Mouse (Mus musculus) small intestine, adult 2 months (tissue): ENCODE measurements at regions not wholly inside any gene's neighbourhood (a gene's known extent, or its start where the extent isn't known, plus 50 kb on each side); places are given as distances from the start of the nearest gene placed in this dataset.
A peak's percentile ranks its signal among the peaks of the same experiment; 100 is the strongest.

Source experiments
- H3K27ac ChIP-seq: fragments of 200-500 bp; 2 replicates; pipeline ENCODE4 v1.5.1; 2012; ENCODE audit warnings: low read depth, low read length, control low read depth, inconsistent platforms; ENCODE audit not compliant: insufficient read depth
- H3K27me3 ChIP-seq: fragments of 200-500 bp; 2 replicates; pipeline ENCODE4 v1.6.1; 2012; ENCODE audit warnings: mild to moderate bottlenecking, moderate library complexity, low read length, inconsistent platforms; ENCODE audit not compliant: control insufficient read depth, insufficient read depth
- H3K36me3 ChIP-seq: fragments of 200-500 bp; 2 replicates; pipeline ENCODE4 v1.6.1; 2012; ENCODE audit warnings: mild to moderate bottlenecking, low read length, control low read depth, inconsistent platforms; ENCODE audit not compliant: control insufficient read depth, insufficient read depth
- H3K4me1 ChIP-seq: fragments of 200-500 bp; 2 replicates; pipeline ENCODE4 v1.6.1; 2012; ENCODE audit warnings: low read length, inconsistent platforms, mixed read lengths; ENCODE audit not compliant: control insufficient read depth, insufficient read depth, insufficient read length
- H3K4me3 ChIP-seq: fragments of 200-500 bp; 2 replicates; pipeline ENCODE4 v1.5.1; 2012; ENCODE audit warnings: low read depth, mild to moderate bottlenecking, control low read depth, inconsistent platforms, low read length, moderate library complexity
- CTCF ChIP-seq: fragments of 200-500 bp; IDR thresholded peaks from 2 replicates; pipeline ENCODE4 v1.5.1; 2012; ENCODE audit warnings: low read depth, mild to moderate bottlenecking, control low read depth, inconsistent platforms, low read length, moderate library complexity, mixed read lengths; ENCODE audit not compliant: insufficient replicate concordance, insufficient read length; ENCODE audit errors: extremely low read depth
- POLR2A ChIP-seq: fragments of 200-500 bp; IDR thresholded peaks from 2 replicates; pipeline ENCODE4 v1.6.1; 2012; ENCODE audit warnings: low read depth, mild to moderate bottlenecking, control low read depth, inconsistent platforms, low read length, moderate library complexity
- WGBS: fragments of 180-500 bp; shearing (Covaris S2); methylation state at CpG from one replicate; pipeline ENCODE4 v1.1.7; 2018; 5-methylcytosine and 5-hydroxymethylcytosine counted together

DNA sequence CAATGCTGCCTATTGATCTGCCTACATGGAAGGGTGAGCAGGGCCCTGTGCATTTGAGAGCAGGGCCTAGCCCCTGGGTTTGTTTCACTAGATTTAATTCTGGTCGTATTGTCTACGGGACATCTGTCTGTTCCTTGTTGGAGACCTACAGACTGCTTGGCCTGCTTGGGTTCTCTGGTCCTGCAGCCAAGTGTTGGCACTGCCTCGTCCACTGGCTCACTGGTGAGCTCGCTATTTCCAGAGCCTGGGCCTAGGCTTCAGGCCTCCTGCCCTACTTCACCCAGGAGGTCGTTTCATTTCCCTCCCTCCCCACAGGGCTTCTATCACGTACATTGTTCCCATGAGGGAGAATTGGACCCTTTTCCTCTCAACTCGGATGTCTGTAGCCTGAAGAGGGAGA, 62.2 kb upstream of the Blcap start:
- WGBS = 69% methylated on average over 7 of the region's 7 CpGs
- Histone ChIP-seq H3K27me3 (no peaks in the 10 kb centered on the region), H3K4me1 (no peaks in the 10 kb centered on the region), H3K36me3 (no peaks in the 10 kb centered on the region), H3K4me3 (no peak overlapping the region), H3K27ac (no peak overlapping the region)
- no peak for TF ChIP-seq CTCF
- no peak for TF ChIP-seq POLR2A

DNA sequence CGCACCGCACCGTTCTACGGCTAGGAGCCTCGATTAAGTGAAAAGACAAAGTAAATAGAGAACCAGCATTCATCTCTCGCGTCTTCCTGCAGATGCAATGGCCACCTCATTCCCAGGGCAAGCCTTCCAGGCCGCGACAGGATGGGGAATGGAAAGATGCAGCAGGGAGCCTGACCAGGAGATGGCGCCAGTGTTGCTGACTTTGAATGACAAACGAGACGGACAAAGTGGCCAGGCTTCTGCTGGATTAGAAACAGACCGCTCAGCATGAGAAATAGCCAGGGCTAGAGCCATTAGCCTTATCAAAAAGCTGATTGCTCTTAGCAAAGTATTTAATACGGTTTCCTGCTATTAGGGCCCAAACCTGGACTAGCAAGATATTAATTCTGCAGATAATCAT, 64.6 kb upstream of the Blcap start:
- 4% methylated on average over 14 of the region's 14 CpGs for WGBS
- Histone ChIP-seq H3K4me1 (no peaks in the 10 kb centered on the region), H3K27me3 (no peaks in the 10 kb centered on the region), H3K27ac (no peak overlapping the region), H3K36me3 (no peaks in the 10 kb centered on the region), H3K4me3 (no peak overlapping the region)
- TF ChIP-seq CTCF = peak; percentile 74; the same call in 1 of the 2 replicates
- TF ChIP-seq POLR2A = no peak

DNA sequence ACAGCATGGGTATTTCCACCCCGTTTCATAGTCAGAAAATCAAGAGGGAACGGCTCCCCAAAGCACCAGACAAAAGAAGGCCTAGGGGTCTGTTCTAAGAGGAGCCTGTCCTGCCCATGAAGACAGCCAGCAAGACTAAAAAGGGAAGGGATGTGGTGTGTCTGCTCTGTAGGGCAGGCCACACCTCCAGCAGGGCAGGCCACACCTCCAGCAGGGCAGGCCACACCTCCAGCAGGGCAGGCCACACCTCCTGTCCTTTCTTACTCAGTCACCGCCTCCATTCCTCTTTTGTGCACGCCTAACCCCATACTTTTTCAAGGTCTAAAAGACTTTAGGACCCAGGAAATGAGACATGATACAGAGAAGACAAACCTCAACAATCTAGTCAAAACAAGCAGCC, 69.8 kb upstream of the Blcap start:
- TF ChIP-seq POLR2A (no peak), CTCF (no peak)

DNA sequence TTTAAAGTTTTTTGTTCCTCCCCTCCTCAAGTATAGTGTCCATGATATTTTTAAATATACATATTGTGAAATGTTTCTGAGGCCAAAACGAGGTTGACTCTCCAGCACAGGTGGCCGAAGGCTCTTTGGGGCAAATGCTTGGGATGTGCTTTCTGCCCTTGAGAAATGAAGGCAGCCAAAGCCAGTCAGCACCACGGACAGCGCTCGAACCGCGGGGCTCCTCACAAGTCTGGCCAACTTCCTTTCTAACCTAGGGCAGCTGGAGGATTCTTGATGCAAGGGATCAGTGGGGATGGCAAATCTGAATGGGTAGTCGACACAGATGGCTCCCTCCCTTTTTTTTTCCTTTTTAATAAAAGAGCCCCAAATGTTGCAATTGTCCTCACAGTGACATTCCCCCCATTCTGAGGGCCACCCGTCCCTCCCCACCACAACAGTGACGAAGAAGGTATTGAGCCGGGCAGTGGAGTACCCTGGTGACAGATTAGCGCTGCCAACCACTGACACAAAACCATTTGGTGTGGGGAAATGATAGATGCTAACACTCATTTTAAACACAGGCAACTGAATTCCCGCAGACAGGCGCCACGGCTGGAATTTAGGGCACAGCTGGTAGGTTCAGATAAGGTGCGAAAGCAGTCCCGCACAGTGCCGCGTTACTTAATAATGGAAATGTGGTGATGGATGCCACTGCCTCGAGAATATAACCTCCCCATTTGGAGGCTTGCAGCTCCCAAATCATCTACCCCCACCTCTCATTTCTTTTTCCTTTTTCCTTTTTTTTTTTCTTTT, 73.4 kb upstream of the Ctnnbl1 start:
- 29% methylated on average over 20 of the region's 20 CpGs for WGBS
- TF ChIP-seq CTCF = no peak
- no peak for TF ChIP-seq POLR2A
- no peaks in the 10 kb centered on the region for H3K27me3 ChIP-seq
- no peaks in the 10 kb centered on the region for H3K36me3 ChIP-seq
- no peaks in the 10 kb centered on the region for H3K4me1 ChIP-seq
- no peak overlapping the region for H3K27ac ChIP-seq
- H3K4me3 ChIP-seq = no peak overlapping the region

More for the DNA sequence above, 69.8 kb upstream of the Blcap start:
- Histone ChIP-seq H3K27ac (no peak overlapping the region), H3K27me3 (no peaks in the 10 kb centered on the region), H3K4me1 (no peaks in the 10 kb centered on the region), H3K36me3 (no peaks in the 10 kb centered on the region), H3K4me3 (no peak overlapping the region)
- 35% methylated on average over 4 of the region's 4 CpGs for WGBS

DNA sequence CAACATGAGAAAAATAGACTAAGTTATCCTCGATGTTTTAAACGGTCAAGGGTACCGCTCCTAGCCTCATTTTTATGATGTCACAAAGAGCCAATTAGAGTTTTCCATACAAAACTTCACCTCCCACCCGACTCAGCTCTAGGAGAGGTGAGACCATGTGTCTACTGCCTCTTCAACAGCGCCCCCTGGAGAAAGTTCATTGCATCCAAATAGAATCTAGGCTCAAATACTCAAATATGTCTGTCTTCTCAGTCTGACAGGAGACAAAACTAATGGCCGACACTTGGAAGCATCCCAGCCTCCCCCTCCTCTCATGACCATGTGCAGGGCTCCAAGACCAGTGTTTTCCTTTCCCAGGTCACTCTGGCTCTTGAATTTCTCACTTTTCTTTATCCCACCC, 72.7 kb upstream of the Ctnnbl1 start:
- no peaks in the 10 kb centered on the region for H3K27me3 ChIP-seq
- H3K4me1 ChIP-seq = no peaks in the 10 kb centered on the region
- TF ChIP-seq CTCF (no peak), POLR2A (no peak)
- H3K36me3 ChIP-seq = no peaks in the 10 kb centered on the region
- no peak overlapping the region for H3K27ac ChIP-seq
- 56% methylated on average over 6 of the region's 6 CpGs for whole genome bisulfite sequencing
- no peak overlapping the region for H3K4me3 ChIP-seq

DNA sequence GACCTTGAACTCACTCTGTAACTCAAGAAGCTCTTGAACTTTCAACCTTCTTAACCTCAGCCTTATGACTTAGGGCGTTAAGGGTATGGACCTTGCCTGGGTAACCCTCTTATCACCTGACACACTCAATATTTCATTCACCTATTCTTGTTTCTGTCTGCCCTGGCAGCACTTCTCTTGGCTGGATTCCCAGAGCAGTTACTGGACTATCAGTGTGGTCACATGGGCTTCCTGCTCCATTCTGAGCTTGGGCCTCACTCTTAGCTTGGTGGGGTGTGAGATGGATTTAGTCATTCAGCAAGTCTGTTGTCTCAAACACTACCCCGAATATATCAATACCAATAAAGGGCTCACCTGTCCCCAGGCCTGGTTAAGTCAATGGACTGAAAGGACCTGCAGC, 67.0 kb upstream of the Ctnnbl1 start:
- WGBS = 24% methylated on average over 2 of the region's 2 CpGs
- H3K4me3 ChIP-seq = no peak overlapping the region
- no peaks in the 10 kb centered on the region for H3K4me1 ChIP-seq
- TF ChIP-seq POLR2A = no peak
- TF ChIP-seq CTCF = no peak
- H3K27me3 ChIP-seq = no peaks in the 10 kb centered on the region
- no peaks in the 10 kb centered on the region for H3K36me3 ChIP-seq
- no peak overlapping the region for H3K27ac ChIP-seq

DNA sequence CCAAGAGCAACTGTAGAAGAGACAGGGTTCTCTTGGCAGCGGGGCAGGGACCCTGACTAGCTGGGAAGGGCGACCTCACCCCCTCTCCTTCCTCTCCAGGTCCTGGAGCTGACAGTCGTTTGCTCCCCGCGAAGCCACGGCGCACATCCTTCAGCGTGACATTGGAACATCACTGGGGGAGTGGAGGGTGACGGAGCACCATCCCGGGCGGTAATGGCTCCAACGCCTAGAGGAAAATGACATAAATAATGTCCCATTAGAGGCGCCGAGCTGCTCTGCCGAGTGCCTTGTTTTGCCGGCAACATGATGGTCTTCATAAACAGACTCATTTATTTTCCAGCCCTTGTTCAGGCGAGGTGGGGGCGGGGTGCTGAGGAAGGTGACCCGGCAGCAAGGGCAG, 62.3 kb upstream of the Ctnnbl1 start:
- 63% methylated on average over 19 of the region's 19 CpGs for WGBS
- Histone ChIP-seq H3K27me3 (no peaks in the 10 kb centered on the region), H3K4me3 (no peak overlapping the region), H3K27ac (no peak overlapping the region), H3K36me3 (no peaks in the 10 kb centered on the region), H3K4me1 (no peaks in the 10 kb centered on the region)
- TF ChIP-seq POLR2A = no peak
- TF ChIP-seq CTCF = no peak

DNA sequence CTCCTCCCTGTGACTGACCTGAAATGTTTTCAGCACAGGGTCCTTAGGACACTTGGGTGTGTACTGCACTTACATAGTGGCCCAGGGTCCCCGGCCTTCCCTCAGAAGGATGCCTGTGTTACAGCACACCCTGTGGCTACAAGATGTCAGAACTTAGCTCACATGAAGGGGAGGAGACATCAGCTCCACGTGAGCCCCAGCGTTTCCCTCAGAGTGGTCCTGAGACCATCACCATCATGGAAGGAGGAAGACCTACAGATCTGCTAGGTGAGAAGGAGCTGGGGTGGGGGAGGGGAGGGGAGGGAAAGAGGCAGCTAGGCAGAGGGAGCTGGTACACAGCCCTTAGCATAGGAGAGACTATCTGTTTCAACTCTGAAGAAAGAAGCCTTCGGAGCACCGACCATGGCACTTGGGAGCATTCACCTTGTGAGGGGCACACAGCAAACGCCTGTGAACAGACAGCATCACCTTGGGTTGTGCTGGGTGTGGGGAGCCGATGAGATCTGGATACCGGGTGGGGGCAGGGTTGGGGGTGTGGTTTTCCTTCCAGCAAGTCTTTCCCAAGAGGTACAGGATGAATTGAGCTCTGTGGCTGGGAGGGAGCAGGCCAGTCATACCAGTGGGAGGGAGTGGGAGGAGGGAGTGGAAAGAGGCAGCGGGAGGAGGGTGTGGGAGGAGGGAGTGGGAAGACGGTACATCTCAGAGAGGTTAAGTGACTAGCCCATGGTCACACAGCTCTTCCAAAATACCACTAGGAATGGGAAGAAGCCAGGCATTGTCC, 60.6 kb upstream of the Ctnnbl1 start:
- 37% methylated on average over 10 of the region's 10 CpGs for WGBS
- no peak overlapping the region for H3K4me3 ChIP-seq
- H3K4me1 ChIP-seq = no peaks in the 10 kb centered on the region
- H3K36me3 ChIP-seq = no peaks in the 10 kb centered on the region
- no peak for TF ChIP-seq POLR2A
- TF ChIP-seq CTCF = no peak
- H3K27me3 ChIP-seq = no peaks in the 10 kb centered on the region
- no peak overlapping the region for H3K27ac ChIP-seq
